Mouse (Mus musculus) MEL (cell line): ENCODE measurements around the gene Islr2. TPM values are rescaled to one million over a fixed set of nuclear protein-coding genes. Genes with fewer than 3 reads are reported as not detected.

Experiments
- DNase-seq: peaks from one replicate; pipeline ENCODE4 v3.0.0; 2011; ENCODE audit warnings: low read depth, low spot score
- H3K27ac ChIP-seq: 2 replicates; pipeline ENCODE4 v1.5.1; 2012; ENCODE audit warnings: low read depth, mild to moderate bottlenecking, control low read depth, low read length, moderate library complexity; ENCODE audit not compliant: control insufficient read depth
- H3K27me3 ChIP-seq, 2 experiments: fragments of 150-350 bp in 1 of 2; sonication (generic) in 1 of 2; 2 replicates each; pipeline ENCODE4 v1.6.1; 2012; ENCODE audit warnings: low read length in 2 of 2, mild to moderate bottlenecking in 2 of 2, improper control_type of control experiment in 1 of 2, moderate library complexity in 1 of 2; ENCODE audit not compliant: insufficient read depth in 2 of 2, control insufficient read depth in 1 of 2
- H3K36me3 ChIP-seq, 2 experiments: 2 replicates each; pipeline ENCODE4 v1.6.1; 2012 to 2014; ENCODE audit warnings: low read length in 2 of 2, improper control_type of control experiment in 1 of 2, inconsistent platforms in 1 of 2, mild to moderate bottlenecking in 1 of 2; ENCODE audit not compliant: insufficient read depth in 2 of 2, control insufficient read depth in 1 of 2
- H3K4me1 ChIP-seq, 2 experiments: fragments of 150-350 bp in 1 of 2; sonication (generic) in 1 of 2; 2 replicates each; pipeline ENCODE4 v1.6.1; 2012; ENCODE audit warnings: low read length in 2 of 2, improper control_type of control experiment in 1 of 2, mild to moderate bottlenecking in 1 of 2; ENCODE audit not compliant: insufficient read depth in 2 of 2, control insufficient read depth in 1 of 2
- H3K4me3 ChIP-seq, 2 experiments: fragments of 150-350 bp in 1 of 2; sonication (generic) in 1 of 2; 2 replicates each; pipeline ENCODE4 v1.5.1; 2012; ENCODE audit warnings: low read depth in 2 of 2, low read length in 2 of 2, mild to moderate bottlenecking in 2 of 2, moderate library complexity in 2 of 2, control low read depth in 1 of 2, improper control_type of control experiment in 1 of 2; ENCODE audit not compliant: control insufficient read depth in 1 of 2, insufficient read depth in 1 of 2
- H3K79me2 ChIP-seq: 2 replicates; pipeline ENCODE4 v1.6.1; 2012; ENCODE audit warnings: mild to moderate bottlenecking, low read length, moderate library complexity; ENCODE audit not compliant: control insufficient read depth, poor library complexity, insufficient read depth
- H3K9ac ChIP-seq: 2 replicates; pipeline ENCODE4 v1.6.1; 2012; ENCODE audit warnings: low read depth, mild to moderate bottlenecking, control low read depth, low read length, moderate library complexity; ENCODE audit not compliant: control insufficient read depth, poor library complexity, severe bottlenecking
- H3K9me3 ChIP-seq: fragments of 150-350 bp; sonication (generic); replicated peaks from 2 replicates; pipeline ENCODE4 v1.6.1; 2012; ENCODE audit warnings: mild to moderate bottlenecking, low read length, improper control_type of control experiment, moderate library complexity; ENCODE audit not compliant: insufficient read depth
- CHD1 ChIP-seq: IDR thresholded peaks from 2 replicates; pipeline ENCODE4 v1.6.1; 2012; ENCODE audit warnings: low read depth, mild to moderate bottlenecking, inconsistent platforms, low read length, improper control_type of control experiment
- E2F4 ChIP-seq: IDR thresholded peaks from 2 replicates; pipeline ENCODE4 v1.6.1; 2011; ENCODE audit warnings: low read depth, low read length, improper control_type of control experiment, borderline replicate concordance
- ELF1 ChIP-seq: IDR thresholded peaks from 2 replicates; pipeline ENCODE4 v1.6.1; 2014; ENCODE audit warnings: low read depth, mild to moderate bottlenecking, inconsistent platforms, low read length, improper control_type of control experiment, moderate library complexity
- EP300 ChIP-seq, 2 experiments: IDR thresholded peaks; 2 replicates each; pipeline ENCODE4 v1.6.1; 2011; ENCODE audit warnings: improper control_type of control experiment in 2 of 2, low read length in 2 of 2, low read depth in 1 of 2, mild to moderate bottlenecking in 1 of 2
- GATA1 ChIP-seq: IDR thresholded peaks from 2 replicates; pipeline ENCODE4 v1.6.1; 2011; ENCODE audit warnings: low read depth, low read length, improper control_type of control experiment
- HCFC1 ChIP-seq: IDR thresholded peaks from 2 replicates; pipeline ENCODE4 v1.6.1; 2012; ENCODE audit warnings: low read depth, mild to moderate bottlenecking, inconsistent platforms, low read length, improper control_type of control experiment, moderate library complexity
- JUND ChIP-seq: IDR thresholded peaks from 2 replicates; pipeline ENCODE4 v1.6.1; 2011; ENCODE audit warnings: low read depth, mild to moderate bottlenecking, improper control_type of control experiment, low read length
- MXI1 ChIP-seq: IDR thresholded peaks from 2 replicates; pipeline ENCODE4 v1.6.1; 2011; ENCODE audit warnings: mild to moderate bottlenecking, low read depth, low read length, improper control_type of control experiment
- NRF1 ChIP-seq: IDR thresholded peaks from 2 replicates; pipeline ENCODE4 v1.6.1; 2014; ENCODE audit warnings: low read depth, mild to moderate bottlenecking, inconsistent platforms, low read length, improper control_type of control experiment, moderate library complexity; ENCODE audit not compliant: poor library complexity, insufficient read depth, severe bottlenecking
- POLR2AphosphoS2 ChIP-seq: IDR thresholded peaks from 2 replicates; pipeline ENCODE4 v1.6.1; 2011; ENCODE audit warnings: low read length, improper control_type of control experiment
- POLR2AphosphoS5 ChIP-seq: IDR thresholded peaks from 2 replicates; pipeline ENCODE4 v1.6.1; 2012; ENCODE audit warnings: low read depth, borderline replicate concordance, mild to moderate bottlenecking, inconsistent platforms, low read length, moderate library complexity, mixed read lengths
- RAD21 ChIP-seq: IDR thresholded peaks from 2 replicates; pipeline ENCODE4 v1.6.1; 2011; ENCODE audit warnings: mild to moderate bottlenecking, low read depth, low read length, improper control_type of control experiment
- SIN3A ChIP-seq: IDR thresholded peaks from 2 replicates; pipeline ENCODE4 v1.6.1; 2012; ENCODE audit warnings: low read length, improper control_type of control experiment, inconsistent platforms
- SMC3 ChIP-seq: IDR thresholded peaks from 2 replicates; pipeline ENCODE4 v1.6.1; 2011; ENCODE audit warnings: low read depth, low read length, improper control_type of control experiment
- TAL1 ChIP-seq: IDR thresholded peaks from 2 replicates; pipeline ENCODE4 v1.6.1; 2012; ENCODE audit warnings: mild to moderate bottlenecking, inconsistent platforms, low read length, moderate library complexity, mixed read lengths
- ZC3H11A ChIP-seq: IDR thresholded peaks from 2 replicates; pipeline ENCODE4 v1.6.1; 2012; ENCODE audit warnings: low read depth, mild to moderate bottlenecking, inconsistent platforms, low read length, improper control_type of control experiment
- ZKSCAN1 ChIP-seq: IDR thresholded peaks from 2 replicates; pipeline ENCODE4 v1.6.1; 2012; ENCODE audit warnings: low read depth, mild to moderate bottlenecking, inconsistent platforms, low read length, improper control_type of control experiment, moderate library complexity
- ZNF384 ChIP-seq: IDR thresholded peaks from 2 replicates; pipeline ENCODE4 v1.6.1; 2012; ENCODE audit warnings: low read depth, mild to moderate bottlenecking, inconsistent platforms, low read length, improper control_type of control experiment
- polyA plus RNA-seq, 2 experiments: library from polyadenylated mRNA; stranded (reverse) in 1 of 2; unstranded in 1 of 2; fragments of >175 nt in 1 of 2; fragments of >200 nt in 1 of 2; gene quantifications; 2 replicates each; pipeline versions ENCODE4 v1.2.1 to v1.2.4; 2012; ENCODE audit warnings: low replicate concordance in 2 of 2, low read depth in 1 of 2; ENCODE audit not compliant: insufficient read length in 2 of 2, insufficient read depth in 1 of 2, missing spikeins in 1 of 2
- total RNA-seq: library from RNA; depleted of rRNA; stranded (reverse); fragments of 300-350 nt; gene quantifications from 2 replicates; pipeline ENCODE4 v1.2.3, GENCODE M21; 2012

Gene Islr2
- total and polyA plus RNA-seq, 3 experiments: 0.15 to 0.17 TPM; not detected in 1

DNA sequence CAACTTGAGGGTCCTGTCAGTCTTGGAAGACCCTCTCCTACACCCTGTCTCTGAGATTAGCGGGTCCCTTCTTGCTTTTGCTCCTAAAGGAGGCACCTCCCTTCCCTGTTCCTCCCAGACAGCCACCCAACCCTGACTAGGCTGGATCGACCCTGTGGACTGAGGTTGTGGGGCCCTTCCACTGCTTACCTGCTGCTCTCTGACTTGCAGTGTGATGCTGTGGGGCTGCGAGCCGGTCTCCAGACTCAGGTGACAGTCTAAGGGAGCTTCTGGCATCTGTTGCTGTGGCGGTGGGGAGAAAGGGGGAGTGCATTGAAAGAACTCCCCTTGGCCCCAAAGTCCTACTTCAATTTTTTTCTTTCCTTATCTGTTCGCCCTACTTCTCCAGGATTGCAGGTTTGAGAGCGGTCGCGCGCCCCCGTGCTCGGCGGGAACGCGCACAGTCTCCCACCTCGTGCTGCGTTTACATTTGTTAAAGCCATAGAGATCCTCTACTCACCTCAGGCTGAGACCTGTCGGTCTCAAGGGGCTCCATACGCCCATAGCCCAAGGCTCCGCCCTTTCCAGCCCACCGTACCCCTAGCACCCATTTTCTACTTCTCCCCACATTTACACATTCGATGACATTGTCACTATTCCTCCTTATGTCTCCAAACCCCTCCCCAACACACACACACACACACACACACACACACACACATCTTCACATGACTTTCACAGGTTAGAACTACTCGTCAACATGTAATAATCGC lies 2.9 kb downstream of the Islr2 start:
- no peaks in the 10 kb centered on the region for H3K27me3 ChIP-seq
- no peak overlapping the region for H3K4me3 ChIP-seq
- DNase-seq: no peak
- H3K36me3 ChIP-seq: no peaks in the 10 kb centered on the region
- no peak for TF ChIP-seq NRF1
- no peak for TF ChIP-seq EP300 (IDR thresholded peaks at IDR 0.05; ENCODE audit: low read depth in 1 of 2, low read length in 2 of 2)
- no peak for TF ChIP-seq POLR2AphosphoS2
- TF ChIP-seq MXI1: no peak
- TF ChIP-seq ELF1: no peak
- no peak for TF ChIP-seq HCFC1
- TF ChIP-seq ZNF384: no peak
- TF ChIP-seq ZKSCAN1: no peak
- no peak for TF ChIP-seq TAL1
- no peak for TF ChIP-seq E2F4
- TF ChIP-seq SIN3A: no peak
- TF ChIP-seq GATA1: no peak
- TF ChIP-seq POLR2AphosphoS5: no peak
- TF ChIP-seq, all 39 proteins: peak for 0
- Histone ChIP-seq H3K9me3 (no peaks in the 10 kb centered on the region), H3K79me2 (no peaks in the 10 kb centered on the region), H3K9ac (no peak overlapping the region), H3K4me1 (peaks cover 0 to 3% of the 10 kb centered on the region in 2 experiments; a peak in 1 of 4 replicates), H3K27ac (no peak overlapping the region)

DNA sequence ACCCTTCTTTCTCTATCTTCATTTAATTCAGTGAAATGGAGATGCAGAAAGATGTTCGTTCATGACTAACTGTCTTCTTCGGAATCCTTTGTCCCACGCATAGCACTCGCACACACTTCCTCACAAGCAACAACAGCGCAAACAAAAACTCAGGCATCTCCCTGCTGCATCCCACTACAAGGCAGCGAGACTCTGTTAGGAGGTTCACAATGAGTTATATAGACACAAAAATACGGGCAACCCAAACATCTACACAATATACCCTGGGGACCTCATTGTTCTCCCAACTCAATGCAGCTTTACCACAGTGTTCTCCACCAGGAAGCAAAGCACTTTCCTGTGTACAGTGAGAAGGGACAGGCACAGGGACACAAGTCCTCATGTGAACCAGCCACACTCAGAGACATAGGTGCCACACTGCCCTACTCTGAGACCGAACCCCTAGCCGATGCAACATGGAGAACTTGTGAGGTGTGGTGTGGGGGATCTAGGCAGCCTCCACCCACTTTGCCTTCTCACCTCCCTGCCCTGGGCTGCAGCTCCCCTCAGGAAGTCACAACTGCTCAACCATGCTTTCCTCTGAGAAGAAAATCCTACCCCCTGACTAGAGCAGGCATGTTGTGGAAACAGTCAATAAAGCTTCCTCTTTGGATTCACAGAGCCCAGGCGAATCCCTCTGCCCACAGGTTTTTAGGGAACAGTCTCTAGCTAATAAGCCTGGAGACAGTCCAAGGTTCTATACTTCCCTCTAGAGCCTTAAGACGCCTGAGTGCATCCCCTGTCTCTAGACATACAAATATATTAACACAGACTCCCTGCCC lies 3.6 kb downstream of the Islr2 start:
- H3K36me3 ChIP-seq: no peaks in the 10 kb centered on the region
- no peak overlapping the region for H3K4me3 ChIP-seq
- peaks cover 0 to 3% of the 10 kb centered on the region in 2 experiments; a peak in 1 of 4 replicates for H3K4me1 ChIP-seq

More for the DNA sequence above, 3.6 kb downstream of the Islr2 start:
- no peaks in the 10 kb centered on the region for H3K9me3 ChIP-seq
- H3K9ac ChIP-seq: no peak overlapping the region
- H3K27me3 ChIP-seq: no peaks in the 10 kb centered on the region
- TF ChIP-seq SMC3 (no peak), ZC3H11A (no peak), POLR2AphosphoS5 (no peak), CHD1 (no peak), E2F4 (no peak), JUND (no peak), RAD21 (no peak)
- TF ChIP-seq, all 39 proteins: peak for 0
- no peak for DNase-seq
- Histone ChIP-seq H3K27ac (no peak overlapping the region), H3K79me2 (no peaks in the 10 kb centered on the region)
